Mouse (Mus musculus) intestine, embryonic 15.5 days (tissue): ENCODE measurements around the gene Dmpk. TPM values are rescaled to one million over a fixed set of nuclear protein-coding genes. Genes with fewer than 3 reads are reported as not detected.

Experiments used
- ATAC-seq: fragments of 200-750 bp; cut with Nextera tagmentation; 2 replicates; pipeline ENCODE4 v1.8.0; 2017; ENCODE audit warnings: moderate TSS enrichment, moderate library complexity
- H3K27ac ChIP-seq: fragments of 300-500 bp; sonication (generic); 2 replicates; pipeline ENCODE4 v1.5.1; 2015; ENCODE audit warnings: mild to moderate bottlenecking, inconsistent platforms
- H3K27me3 ChIP-seq: fragments of 300-500 bp; sonication (generic); replicated peaks from 2 replicates; pipeline ENCODE4 v1.6.1; 2015; ENCODE audit warnings: inconsistent platforms
- H3K36me3 ChIP-seq: fragments of 300-500 bp; sonication (generic); 2 replicates; pipeline ENCODE4 v1.6.1; 2015; ENCODE audit warnings: inconsistent platforms
- H3K4me1 ChIP-seq: fragments of 300-500 bp; sonication (generic); replicated peaks from 2 replicates; pipeline ENCODE4 v1.6.1; 2015; ENCODE audit warnings: inconsistent platforms
- H3K4me2 ChIP-seq: fragments of 300-500 bp; sonication (generic); replicated peaks from 2 replicates; pipeline ENCODE4 v1.6.1; 2015; ENCODE audit warnings: mild to moderate bottlenecking, inconsistent platforms
- H3K4me3 ChIP-seq: fragments of 300-500 bp; sonication (generic); replicated peaks from 2 replicates; pipeline ENCODE4 v1.5.1; 2015; ENCODE audit warnings: inconsistent platforms
- H3K9ac ChIP-seq: fragments of 300-500 bp; sonication (generic); 2 replicates; pipeline ENCODE4 v1.6.1; 2015; ENCODE audit warnings: inconsistent platforms
- H3K9me3 ChIP-seq: fragments of 300-500 bp; sonication (generic); 2 replicates; pipeline ENCODE4 v1.6.1; 2016; ENCODE audit warnings: inconsistent platforms
- WGBS: fragments of 180-500 bp; shearing (Covaris S2); methylation state at CpG from one replicate; pipeline ENCODE4 v1.1.7; 2015; 5-methylcytosine and 5-hydroxymethylcytosine counted together
- polyA plus RNA-seq: library from polyadenylated mRNA; unstranded; fragments of >200 nt; fragmentation: Nextera tagmentation; extraction: Ambion mirVana; gene quantifications from 2 replicates; pipeline ENCODE4 v1.2.1, GENCODE M21; 2015

The Dmpk gene
- 52.2 and 53.7 TPM in 2 replicates for polyA plus RNA-seq

DNA sequence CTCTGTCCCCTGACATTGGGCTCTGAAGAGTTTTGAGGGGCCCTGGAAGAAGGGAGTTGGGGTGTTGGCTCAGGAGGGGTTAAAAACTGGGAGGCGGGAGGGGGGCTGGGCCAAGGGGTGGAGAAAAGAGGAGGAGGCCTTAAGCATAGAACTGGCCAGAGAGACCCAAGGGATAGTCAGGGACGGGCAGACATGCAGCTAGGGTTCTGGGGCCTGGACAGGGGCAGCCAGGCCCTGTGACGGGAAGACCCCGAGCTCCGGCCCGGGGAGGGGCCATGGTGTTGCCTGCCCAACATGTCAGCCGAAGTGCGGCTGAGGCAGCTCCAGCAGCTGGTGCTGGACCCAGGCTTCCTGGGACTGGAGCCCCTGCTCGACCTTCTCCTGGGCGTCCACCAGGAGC is at the start of gene Dmpk:
Gene Dmpk, plus strand, starts transcription at position 149 of the 400 bp plus-strand sequence.
- Histone ChIP-seq H3K27me3 (no peaks in the 10 kb centered on the region), H3K4me3 (peak within 1 kb of the TSS; percentile 27), H3K36me3 (peaks cover 23% of the 10 kb centered on the region), H3K4me1 (peaks cover 50% of the 10 kb centered on the region), H3K9me3 (no peaks in the 10 kb centered on the region), H3K27ac (peak within 1 kb of the TSS; percentile 15), H3K9ac (peak within 1 kb of the TSS; percentile 27), H3K4me2 (peak within 1 kb of the TSS; percentile 46)
- 36% methylated on average over 10 of the region's 10 CpGs for WGBS
- ATAC-seq, result peak; percentile 51

DNA sequence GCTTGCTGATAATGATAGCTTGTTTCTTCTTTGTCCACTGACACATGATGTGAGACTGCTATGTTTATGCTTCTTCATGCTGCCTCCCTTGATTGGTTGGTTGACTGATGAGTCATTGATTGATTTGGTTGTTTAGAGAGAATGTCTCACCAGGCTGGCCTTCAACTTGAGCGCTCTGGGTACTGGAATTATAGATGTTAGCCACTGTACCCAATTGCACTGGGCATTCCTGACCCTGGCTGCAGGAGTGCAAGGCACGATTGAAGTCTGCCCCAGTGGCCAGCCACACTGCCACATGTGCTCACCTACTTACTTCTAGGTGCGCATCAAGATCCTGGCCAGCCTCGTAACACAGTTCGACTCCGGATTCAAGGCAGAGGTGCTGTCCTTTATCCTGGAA is 39.0 kb upstream of the Dmpk start:
- no peaks in the 10 kb centered on the region for H3K4me1 ChIP-seq
- H3K4me2 ChIP-seq, result no peak overlapping the region
- no peaks in the 10 kb centered on the region for H3K27me3 ChIP-seq
- no peak overlapping the region for H3K4me3 ChIP-seq
- H3K27ac ChIP-seq, result no peak overlapping the region
- WGBS, result 96% methylated on average over 6 of the region's 6 CpGs
- no peaks in the 10 kb centered on the region for H3K9me3 ChIP-seq
- no peak for ATAC-seq
- H3K36me3 ChIP-seq, result peaks cover 81% of the 10 kb centered on the region
- no peak overlapping the region for H3K9ac ChIP-seq

DNA sequence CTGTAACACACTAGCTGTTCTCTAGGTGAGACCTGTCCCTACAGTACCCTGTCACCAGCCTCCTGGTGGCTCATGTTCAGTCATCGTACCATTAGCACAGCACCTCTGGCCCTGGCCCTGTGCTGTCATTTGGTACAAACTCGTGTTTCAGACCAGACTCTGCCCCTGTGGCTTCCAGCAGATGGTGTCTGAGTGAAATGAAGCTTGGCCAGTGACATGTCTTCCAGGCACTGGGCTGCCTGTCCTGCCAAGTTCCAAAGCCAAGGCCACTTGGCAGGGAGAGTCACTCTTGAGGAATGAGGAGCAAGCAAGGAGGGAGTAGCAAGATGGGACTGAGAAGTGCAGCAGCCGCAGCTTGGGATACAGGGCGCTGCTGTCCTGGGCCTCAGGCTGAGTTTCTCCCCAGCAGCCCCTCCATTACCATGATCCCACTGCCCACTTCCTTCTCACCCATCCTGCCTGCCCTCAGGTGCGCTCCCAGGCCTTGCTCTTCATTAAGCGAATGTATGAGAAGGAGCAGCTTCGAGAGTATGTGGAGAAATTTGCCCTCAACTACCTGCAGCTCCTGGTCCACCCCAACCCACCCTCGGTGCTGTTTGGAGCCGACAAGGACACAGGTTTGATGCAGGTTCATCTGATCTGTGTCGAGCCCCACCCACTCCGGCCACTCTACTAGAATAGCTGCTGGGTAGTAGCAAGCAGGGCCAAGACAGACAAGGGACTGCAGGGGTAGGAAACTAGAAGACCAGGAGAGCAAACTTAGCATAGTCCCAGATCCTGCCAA is 37.2 kb upstream of the Dmpk start:
- H3K4me3 ChIP-seq, result no peak overlapping the region

DNA sequence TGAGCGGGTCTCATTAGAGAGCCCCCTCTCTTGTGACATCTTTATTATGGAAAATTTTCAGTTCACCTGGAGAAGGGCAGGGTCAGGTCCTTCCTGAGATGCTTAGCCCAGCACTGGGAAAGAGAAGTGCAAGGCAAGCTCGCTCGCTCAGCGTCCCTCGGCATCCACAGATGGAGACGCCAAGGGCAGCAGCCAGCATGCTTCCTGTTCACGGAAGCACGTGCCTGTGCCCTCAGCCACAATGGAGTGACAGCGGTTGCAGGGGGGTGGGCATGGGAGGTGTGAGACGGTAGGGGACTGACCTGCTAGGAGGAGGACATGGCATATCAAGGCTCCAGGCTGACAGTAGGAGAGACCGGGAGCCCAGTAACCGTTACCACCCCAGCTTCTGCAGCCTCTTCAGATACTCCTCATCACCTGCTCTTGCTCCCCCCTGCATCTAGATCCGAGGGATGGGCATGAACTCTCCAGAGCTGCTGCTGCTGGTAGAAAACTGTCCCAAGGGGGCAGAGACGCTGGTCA is 35.6 kb upstream of the Dmpk start:
- no peak overlapping the region for H3K4me3 ChIP-seq
- H3K4me1 ChIP-seq, result no peaks in the 10 kb centered on the region
- no peak overlapping the region for H3K27ac ChIP-seq
- H3K36me3 ChIP-seq, result peaks cover 66% of the 10 kb centered on the region
- H3K4me2 ChIP-seq, result no peak overlapping the region
- no peak for ATAC-seq
- no peaks in the 10 kb centered on the region for H3K9me3 ChIP-seq
- no peaks in the 10 kb centered on the region for H3K27me3 ChIP-seq
- WGBS, result 82% methylated on average over 14 of the region's 14 CpGs
- H3K9ac ChIP-seq, result no peak overlapping the region

More for the DNA sequence above, 37.2 kb upstream of the Dmpk start:
- no peak overlapping the region for H3K9ac ChIP-seq
- ATAC-seq, result no peak
- WGBS, result 92% methylated on average over 11 of the region's 11 CpGs
- H3K4me2 ChIP-seq, result no peak overlapping the region
- peaks cover 78% of the 10 kb centered on the region for H3K36me3 ChIP-seq
- no peaks in the 10 kb centered on the region for H3K27me3 ChIP-seq
- no peaks in the 10 kb centered on the region for H3K4me1 ChIP-seq
- H3K9me3 ChIP-seq, result no peaks in the 10 kb centered on the region
- H3K27ac ChIP-seq, result no peak overlapping the region

DNA sequence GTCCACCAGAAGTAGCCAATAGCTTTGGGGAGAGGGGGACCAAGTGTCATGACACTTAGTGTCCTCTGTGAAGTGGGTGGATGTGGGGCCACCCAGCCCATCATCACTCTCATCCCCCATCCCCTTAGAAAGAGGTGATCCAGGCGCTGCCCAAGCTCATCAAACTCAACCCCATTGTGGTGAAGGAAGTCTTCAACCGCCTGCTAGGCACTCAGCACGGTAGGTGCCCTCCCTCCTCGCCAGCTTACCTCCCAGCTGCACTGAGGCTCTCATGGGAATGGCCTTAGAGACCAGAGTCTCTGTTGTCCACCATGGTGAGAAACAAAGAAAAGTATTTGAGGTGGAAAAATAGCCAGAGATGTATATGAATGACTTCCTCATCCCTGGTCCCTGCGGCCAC is 34.4 kb upstream of the Dmpk start:
- ATAC-seq, result no peak
- H3K27me3 ChIP-seq, result no peaks in the 10 kb centered on the region
- H3K36me3 ChIP-seq, result peaks cover 58% of the 10 kb centered on the region
- no peaks in the 10 kb centered on the region for H3K9me3 ChIP-seq
- H3K27ac ChIP-seq, result no peak overlapping the region
- H3K4me2 ChIP-seq, result no peak overlapping the region
- H3K4me3 ChIP-seq, result no peak overlapping the region
- H3K9ac ChIP-seq, result no peak overlapping the region
- peaks cover 6% of the 10 kb centered on the region; the same call in 1 of the 2 replicates for H3K4me1 ChIP-seq
- WGBS, result 85% methylated on average over 5 of the region's 5 CpGs

DNA sequence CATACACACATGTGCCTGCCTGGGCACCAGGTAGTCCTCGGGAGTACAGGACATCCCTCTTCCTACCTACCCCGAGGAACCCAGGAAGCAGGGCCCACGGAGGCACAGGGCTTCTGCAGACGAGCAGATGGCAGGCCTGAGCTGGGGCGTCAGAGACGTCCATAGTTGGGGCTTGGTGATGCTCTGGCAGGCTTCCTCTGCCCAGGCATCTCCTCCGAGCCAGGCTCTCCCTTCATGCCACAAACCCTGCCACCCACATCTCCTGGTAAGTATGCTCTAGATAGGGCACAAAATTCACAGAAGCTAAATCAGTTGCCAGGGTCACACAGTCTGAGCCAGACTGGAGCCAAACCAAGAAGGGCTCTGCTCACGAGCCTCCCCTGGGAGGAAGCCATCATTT is 33.5 kb upstream of the Dmpk start:
- Histone ChIP-seq H3K9ac (no peak overlapping the region), H3K4me1 (peaks cover 9% of the 10 kb centered on the region; the same call in 1 of the 2 replicates), H3K36me3 (peaks cover 51% of the 10 kb centered on the region), H3K27me3 (no peaks in the 10 kb centered on the region), H3K4me2 (no peak overlapping the region), H3K9me3 (no peaks in the 10 kb centered on the region), H3K4me3 (no peak overlapping the region), H3K27ac (no peak overlapping the region)
- no peak for ATAC-seq
- WGBS, result 84% methylated on average over 8 of the region's 8 CpGs

DNA sequence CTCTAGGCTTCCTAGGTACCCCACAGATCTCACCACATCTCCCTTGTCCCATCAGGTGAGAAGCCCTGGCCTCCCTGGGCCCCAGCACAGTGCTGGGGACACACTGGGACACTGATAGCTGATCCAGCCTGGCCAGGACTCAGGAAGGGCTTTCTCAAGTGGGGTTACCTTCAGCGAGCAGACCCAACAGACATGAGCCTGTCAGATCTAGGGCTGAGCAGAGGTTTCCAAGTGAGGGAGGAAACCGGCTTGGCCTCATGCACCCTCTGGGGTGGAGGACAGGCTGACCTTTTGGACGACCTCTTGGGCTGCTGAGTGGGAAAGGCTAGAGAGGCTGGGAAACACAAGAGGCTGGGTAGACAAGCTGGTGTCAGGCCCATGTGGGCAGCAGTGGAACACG is 32.5 kb upstream of the Dmpk start:
- no peaks in the 10 kb centered on the region for H3K9me3 ChIP-seq
- ATAC-seq, result no peak
- H3K9ac ChIP-seq, result no peak overlapping the region
- peaks cover 41% of the 10 kb centered on the region for H3K36me3 ChIP-seq
- 61% methylated on average over 4 of the region's 4 CpGs for WGBS
- H3K27ac ChIP-seq, result no peak overlapping the region
- no peaks in the 10 kb centered on the region for H3K27me3 ChIP-seq
- H3K4me1 ChIP-seq, result peaks cover 9% of the 10 kb centered on the region; the same call in 1 of the 2 replicates
- no peak overlapping the region for H3K4me2 ChIP-seq
- no peak overlapping the region for H3K4me3 ChIP-seq

DNA sequence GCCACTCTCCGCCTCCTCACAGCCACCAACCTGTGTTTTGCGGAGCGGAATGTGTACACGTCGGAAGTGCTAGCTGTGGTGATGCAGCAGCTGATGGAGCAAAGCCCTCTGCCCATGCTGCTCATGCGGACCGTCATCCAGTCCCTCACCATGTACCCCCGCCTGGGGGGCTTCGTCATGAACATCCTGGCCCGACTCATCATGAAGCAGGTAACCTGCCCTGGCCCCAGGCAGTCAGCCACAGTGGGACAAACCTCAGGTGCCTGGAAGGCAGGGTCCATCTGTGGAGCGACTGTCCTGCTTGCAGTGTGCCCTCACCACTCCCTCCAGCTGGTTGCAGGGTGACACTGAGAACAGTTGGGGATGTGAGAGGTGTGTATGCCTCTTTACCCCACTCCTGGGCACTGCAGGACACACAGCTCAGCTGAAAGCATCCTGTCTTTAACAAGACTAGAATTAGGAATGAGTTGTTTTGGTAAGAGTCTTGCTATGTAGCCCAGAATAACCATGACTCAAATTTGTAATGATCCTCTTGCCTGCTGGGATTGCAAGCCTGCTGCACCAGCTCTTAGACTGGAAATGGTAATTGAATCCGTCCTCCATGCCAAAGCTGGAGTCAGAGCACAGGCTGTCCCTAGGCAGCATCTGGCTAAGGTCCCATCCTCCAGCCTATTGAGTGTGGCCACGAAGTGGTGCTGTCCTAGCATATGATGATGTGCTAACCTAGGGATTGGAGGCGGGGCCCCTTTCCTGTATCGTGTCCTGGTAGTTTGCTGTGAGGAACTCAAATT is 31.1 kb upstream of the Dmpk start:
- 85% methylated on average over 15 of the region's 15 CpGs for WGBS
- ATAC-seq, result no peak
- Histone ChIP-seq H3K4me2 (no peak overlapping the region), H3K36me3 (peaks cover 29% of the 10 kb centered on the region), H3K4me1 (peaks cover 9% of the 10 kb centered on the region; the same call in 1 of the 2 replicates), H3K27ac (no peak overlapping the region), H3K4me3 (no peak overlapping the region), H3K9ac (no peak overlapping the region), H3K9me3 (no peaks in the 10 kb centered on the region), H3K27me3 (no peaks in the 10 kb centered on the region)

DNA sequence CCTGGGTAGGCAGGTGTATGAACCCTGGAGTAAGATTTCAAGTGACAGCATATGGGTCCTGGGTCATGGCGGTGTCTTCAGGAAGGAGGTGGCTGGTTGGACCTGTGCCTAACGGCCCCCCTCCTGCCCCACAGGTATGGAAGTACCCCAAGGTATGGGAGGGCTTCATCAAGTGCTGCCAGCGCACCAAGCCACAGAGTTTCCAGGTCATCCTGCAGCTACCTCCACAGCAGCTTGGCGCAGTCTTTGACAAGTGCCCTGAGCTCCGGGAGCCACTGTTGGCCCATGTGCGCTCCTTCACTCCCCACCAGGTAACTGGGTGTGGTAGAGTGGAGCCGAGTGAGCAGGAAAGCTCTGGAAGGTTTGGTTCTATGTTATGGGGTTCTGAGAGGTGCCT is 30.5 kb upstream of the Dmpk start:
- WGBS, result 90% methylated on average over 7 of the region's 7 CpGs

DNA sequence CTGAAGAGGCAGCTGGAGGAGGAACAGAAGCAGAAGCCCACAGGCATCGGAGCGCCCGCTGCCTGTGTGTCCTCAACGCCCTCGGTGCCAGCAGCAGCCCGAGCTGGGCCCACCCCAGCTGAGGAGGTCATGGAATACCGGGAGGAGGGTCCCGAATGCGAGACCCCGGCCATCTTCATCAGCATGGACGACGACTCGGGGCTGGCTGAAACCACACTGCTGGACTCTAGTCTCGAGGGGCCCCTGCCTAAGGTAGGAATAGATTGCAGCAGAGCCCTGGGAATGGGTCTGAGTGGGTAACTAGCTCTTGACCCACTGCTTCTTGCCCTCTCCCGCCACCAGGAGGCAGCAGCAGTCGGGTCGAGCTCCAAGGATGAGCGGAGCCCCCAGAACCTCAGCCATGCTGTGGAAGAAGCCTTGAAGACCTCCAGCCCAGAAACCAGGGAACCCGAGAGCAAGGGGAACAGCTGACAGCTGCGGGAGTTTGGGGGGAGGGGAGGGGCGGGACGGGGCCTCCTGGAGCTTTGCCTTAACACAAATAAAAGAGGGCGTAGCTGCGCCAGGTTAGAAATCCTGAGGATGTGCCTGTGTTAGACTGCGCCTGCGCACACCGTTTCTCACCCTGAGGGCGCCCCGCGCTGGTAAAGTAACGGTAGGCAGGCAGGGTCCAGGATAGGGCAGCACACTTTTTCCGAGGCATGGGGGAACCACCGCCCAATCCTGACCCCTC is 29.4 kb upstream of the Dmpk start, which contains the start of gene Rsph6a:
Gene Rsph6a, plus strand, starts transcription at position 644 of the 730 bp plus-strand sequence.
- Histone ChIP-seq H3K27me3 (no peaks in the 10 kb centered on the region), H3K4me3 (no peak within 1 kb of the TSS), H3K4me1 (peaks cover 9% of the 10 kb centered on the region; the same call in 1 of the 2 replicates), H3K9me3 (no peaks in the 10 kb centered on the region), H3K4me2 (0 out of 2 replicates have a peak within 1 kb of the TSS, but pooled peaks have one; percentile 19), H3K9ac (no peak within 1 kb of the TSS), H3K27ac (no peak within 1 kb of the TSS), H3K36me3 (peaks cover 18% of the 10 kb centered on the region)
- peak; percentile 38; the same call in 1 of the 2 replicates for ATAC-seq
- WGBS, result 36% methylated on average over 33 of the region's 33 CpGs

More for the DNA sequence above, 30.5 kb upstream of the Dmpk start:
- H3K4me1 ChIP-seq, result peaks cover 9% of the 10 kb centered on the region; the same call in 1 of the 2 replicates
- H3K4me2 ChIP-seq, result no peak overlapping the region
- no peak overlapping the region for H3K27ac ChIP-seq
- H3K36me3 ChIP-seq, result peaks cover 23% of the 10 kb centered on the region
- H3K4me3 ChIP-seq, result no peak overlapping the region
- H3K9me3 ChIP-seq, result no peaks in the 10 kb centered on the region
- H3K27me3 ChIP-seq, result no peaks in the 10 kb centered on the region
- no peak for ATAC-seq
- no peak overlapping the region for H3K9ac ChIP-seq

DNA sequence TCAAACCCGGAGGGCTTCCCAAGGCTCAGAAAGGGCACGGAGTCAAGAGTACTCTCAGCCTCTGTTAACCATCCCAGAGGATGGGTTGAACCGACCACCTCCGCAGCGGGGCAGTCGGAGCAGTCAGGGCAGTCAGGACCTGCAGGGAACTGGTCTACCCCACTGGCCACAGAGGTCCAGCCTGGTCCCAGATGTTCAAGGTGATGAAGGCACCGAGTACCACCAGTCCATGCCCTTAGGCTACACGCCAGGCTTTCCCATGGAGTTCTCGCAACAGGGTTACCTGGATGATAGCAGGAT is 28.9 kb upstream of the Dmpk start:
- Histone ChIP-seq H3K4me2 (no peak overlapping the region), H3K9me3 (no peaks in the 10 kb centered on the region), H3K4me1 (peaks cover 9% of the 10 kb centered on the region; the same call in 1 of the 2 replicates), H3K36me3 (peaks cover 15% of the 10 kb centered on the region), H3K27ac (no peak overlapping the region), H3K27me3 (no peaks in the 10 kb centered on the region), H3K4me3 (no peak overlapping the region), H3K9ac (no peak overlapping the region)
- WGBS, result 77% methylated on average over 9 of the region's 9 CpGs
- 0 out of 2 replicates have a peak, but pooled peaks have one; percentile 14 for ATAC-seq

DNA sequence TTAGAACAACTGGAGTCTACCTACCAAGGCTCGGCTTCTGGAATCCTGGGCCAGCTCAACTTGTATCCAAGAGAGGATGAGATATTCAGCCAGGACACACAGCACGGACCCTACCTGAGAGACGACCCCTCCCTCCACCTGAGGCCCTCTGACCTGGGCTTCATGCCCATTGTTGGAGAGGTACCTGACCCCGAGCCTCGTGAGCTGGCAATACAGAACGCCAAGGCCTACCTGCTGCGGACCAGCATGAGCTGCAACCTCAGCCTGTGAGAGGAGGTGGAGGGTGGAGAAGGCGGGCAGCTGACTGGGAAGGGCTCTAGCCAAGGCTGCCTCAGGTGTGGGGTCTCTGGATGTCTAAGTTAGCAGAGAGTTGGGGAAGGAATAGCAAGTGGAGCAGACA is 28.5 kb upstream of the Dmpk start:
- 88% methylated on average over 8 of the region's 8 CpGs for WGBS
- no peaks in the 10 kb centered on the region for H3K9me3 ChIP-seq

More for the DNA sequence above, 28.5 kb upstream of the Dmpk start:
- no peak for ATAC-seq
- Histone ChIP-seq H3K27me3 (no peaks in the 10 kb centered on the region), H3K4me1 (peaks cover 9% of the 10 kb centered on the region; the same call in 1 of the 2 replicates), H3K4me3 (no peak overlapping the region), H3K36me3 (peaks cover 11% of the 10 kb centered on the region), H3K9ac (no peak overlapping the region), H3K27ac (no peak overlapping the region), H3K4me2 (no peak overlapping the region)
